Mouse (Mus musculus) intestine, postnatal 0 days (tissue): ENCODE measurements around the gene Jup. TPM values are rescaled to one million over a fixed set of nuclear protein-coding genes. Genes with fewer than 3 reads are reported as not detected.
A peak's percentile ranks its signal among the peaks of the same experiment; 100 is the strongest.

Experiments used
- ATAC-seq: fragments of 200-750 bp; cut with Nextera tagmentation; 2 replicates; pipeline ENCODE4 v1.8.0; 2017; ENCODE audit warnings: mild to moderate bottlenecking, moderate TSS enrichment, moderate library complexity
- H3K27ac ChIP-seq: fragments of 300-500 bp; sonication (generic); 2 replicates; pipeline ENCODE4 v1.5.1; 2014; ENCODE audit warnings: mild to moderate bottlenecking, low read depth, low read length, moderate library complexity
- H3K27me3 ChIP-seq: fragments of 300-500 bp; sonication (generic); replicated peaks from 2 replicates; pipeline ENCODE4 v1.6.1; 2014; ENCODE audit warnings: low read length, mixed read lengths; ENCODE audit not compliant: control insufficient read depth, insufficient read depth
- H3K36me3 ChIP-seq: fragments of 300-500 bp; sonication (generic); 2 replicates; pipeline ENCODE4 v1.6.1; 2014; ENCODE audit warnings: mild to moderate bottlenecking, moderate library complexity; ENCODE audit not compliant: control insufficient read depth, insufficient read depth
- H3K4me1 ChIP-seq: fragments of 300-500 bp; sonication (generic); replicated peaks from 2 replicates; pipeline ENCODE4 v1.6.1; 2014; ENCODE audit warnings: antibody characterized with exemption, low read length, mixed read lengths; ENCODE audit not compliant: control insufficient read depth, insufficient read depth
- H3K4me2 ChIP-seq: fragments of 300-500 bp; sonication (generic); replicated peaks from 2 replicates; pipeline ENCODE4 v1.6.1; 2014; ENCODE audit warnings: low read depth, mild to moderate bottlenecking, moderate library complexity
- H3K4me3 ChIP-seq: fragments of 300-500 bp; sonication (generic); 2 replicates; pipeline ENCODE4 v1.5.1; 2014; ENCODE audit warnings: low read depth, low read length
- H3K9ac ChIP-seq: fragments of 300-500 bp; sonication (generic); 2 replicates; pipeline ENCODE4 v1.6.1; 2014; ENCODE audit warnings: mild to moderate bottlenecking, low read depth, low read length
- H3K9me3 ChIP-seq: fragments of 300-500 bp; sonication (generic); 2 replicates; pipeline ENCODE4 v1.6.1; 2016; ENCODE audit warnings: mixed run types; ENCODE audit not compliant: control insufficient read depth
- CTCF ChIP-seq: sonication (generic); IDR thresholded peaks from 2 replicates; pipeline ENCODE4 v1.5.1; 2016; ENCODE audit warnings: low read depth, mild to moderate bottlenecking, control low read depth, antibody characterized with exemption, moderate library complexity
- whole genome bisulfite sequencing: fragments of 180-500 bp; shearing (Covaris S2); extraction: QIAGEN DNeasy Blood & Tissue Kit; methylation state at CpG from one replicate; pipeline ENCODE4 v1.1.7; 2014; 5-methylcytosine and 5-hydroxymethylcytosine counted together
- polyA plus RNA-seq: library from polyadenylated mRNA; unstranded; fragments of >200 nt; fragmentation: Nextera tagmentation; extraction: Ambion mirVana; gene quantifications from 2 replicates; pipeline ENCODE4 v1.2.1, GENCODE M21; 2015

Jup gene
- polyA plus RNA-seq, 1 experiment from 2014 or later, result 103 TPM

GRCm38 (mm10) chr11:100357408-100357807, 40.2 kb downstream of the Jup start:
- no peak for ATAC-seq
- H3K4me2 ChIP-seq, result no peak overlapping the region
- WGBS, result 54% methylated on average over 5 of the region's 5 CpGs
- H3K27ac ChIP-seq, result no peak overlapping the region
- H3K4me3 ChIP-seq, result no peak overlapping the region
- no peak; the same call in 1 of the 2 replicates for TF ChIP-seq CTCF
- H3K9ac ChIP-seq, result no peak overlapping the region
- peaks cover 38% of the 10 kb centered on the region; the same call in 1 of the 2 replicates for H3K27me3 ChIP-seq
- no peaks in the 10 kb centered on the region; the same call in 1 of the 2 replicates for H3K36me3 ChIP-seq
- no peaks in the 10 kb centered on the region for H3K9me3 ChIP-seq
- H3K4me1 ChIP-seq, result 0 out of 2 replicates have a peak, but pooled peaks cover 2% of the 10 kb centered on the region

DNA sequence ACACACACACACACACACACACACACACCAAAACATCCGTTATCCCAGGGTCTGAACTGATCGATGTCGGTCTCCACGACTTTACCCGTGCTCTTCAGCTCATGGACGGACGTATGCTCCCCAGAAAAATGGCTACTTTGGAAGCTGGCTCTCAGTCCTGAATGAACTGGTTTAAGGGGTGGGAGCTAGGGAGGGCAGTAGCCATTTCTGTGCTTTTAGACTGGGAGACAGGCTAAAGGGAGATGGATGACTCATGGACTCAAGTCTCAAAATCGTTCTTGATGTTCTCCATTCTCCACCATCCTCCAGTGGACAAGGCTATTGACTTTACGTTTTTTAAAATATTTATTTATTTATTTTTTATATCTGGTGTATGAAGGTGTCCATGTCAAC, 40.7 kb downstream of the Jup start:
- Histone ChIP-seq H3K4me3 (peak overlapping the region; percentile 71), H3K9ac (no peak overlapping the region), H3K9me3 (no peaks in the 10 kb centered on the region), H3K27me3 (peaks cover 38% of the 10 kb centered on the region; the same call in 1 of the 2 replicates), H3K36me3 (no peaks in the 10 kb centered on the region; the same call in 1 of the 2 replicates), H3K4me2 (peak overlapping the region; percentile 100), H3K27ac (no peak overlapping the region), H3K4me1 (0 out of 2 replicates have a peak, but pooled peaks cover 2% of the 10 kb centered on the region)
- ATAC-seq, result no peak
- TF ChIP-seq CTCF, result no peak
- 21% methylated on average over 9 of the region's 9 CpGs for WGBS

- Histone ChIP-seq H3K36me3 (no peaks in the 10 kb centered on the region; the same call in 1 of the 2 replicates), H3K9ac (peak within 1 kb of the TSS; percentile 57), H3K4me1 (0 out of 2 replicates have a peak, but pooled peaks cover 2% of the 10 kb centered on the region), H3K27me3 (peaks cover 38% of the 10 kb centered on the region; the same call in 1 of the 2 replicates), H3K9me3 (no peaks in the 10 kb centered on the region), H3K4me3 (peak within 1 kb of the TSS; percentile 71), H3K27ac (no peak within 1 kb of the TSS), H3K4me2 (peak within 1 kb of the TSS; percentile 100)
- 1% methylated on average over 49 of the region's 49 CpGs for WGBS
- ATAC-seq, result peak; percentile 57
- 0 out of 2 replicates have a peak, but pooled peaks have one; percentile 4 for TF ChIP-seq CTCF
These were observed 41.4 kb downstream of the Jup start, which contains the start of gene Hap1 for GRCm38 (mm10) chr11:100355972-100356818. TSS of gene Hap1 (minus strand) at chr11:100356128.

- Histone ChIP-seq H3K27me3 (peaks cover 35% of the 10 kb centered on the region; the same call in 1 of the 2 replicates), H3K36me3 (no peaks in the 10 kb centered on the region; the same call in 1 of the 2 replicates), H3K4me1 (0 out of 2 replicates have a peak, but pooled peaks cover 2% of the 10 kb centered on the region), H3K27ac (no peak overlapping the region), H3K4me2 (peak overlapping the region; percentile 100), H3K4me3 (peak overlapping the region; percentile 71), H3K9ac (peak overlapping the region; percentile 57), H3K9me3 (no peaks in the 10 kb centered on the region)
- WGBS, result under 1% methylated on average over 53 of the region's 54 CpGs
- ATAC-seq, result peak; percentile 18; the same call in 1 of the 2 replicates
- peak; percentile 11; the same call in 1 of the 2 replicates for TF ChIP-seq CTCF
These were observed 42.2 kb downstream of the Jup start for GRCm38 (mm10) chr11:100355151-100355951.

- Histone ChIP-seq H3K36me3 (no peaks in the 10 kb centered on the region; the same call in 1 of the 2 replicates), H3K4me3 (no peak overlapping the region), H3K9ac (no peak overlapping the region), H3K27me3 (peaks cover 28% of the 10 kb centered on the region; the same call in 1 of the 2 replicates), H3K4me2 (no peak overlapping the region), H3K9me3 (no peaks in the 10 kb centered on the region), H3K27ac (no peak overlapping the region), H3K4me1 (0 out of 2 replicates have a peak, but pooled peaks cover 2% of the 10 kb centered on the region)
- ATAC-seq, result no peak
- peak; percentile 72 for TF ChIP-seq CTCF
- 36% methylated on average over 10 of the region's 10 CpGs for WGBS
These were observed 45.3 kb downstream of the Jup start for GRCm38 (mm10) chr11:100352076-100352857.
